Mouse (Mus musculus): ENCODE results near the gene Map4k4. TPM values are rescaled to one million over a fixed set of nuclear protein-coding genes. Genes with fewer than 3 reads are reported as not detected.
A peak's percentile ranks its signal among the peaks of the same experiment; 100 is the strongest.

The Map4k4 gene
- polyA plus RNA-seq, 1 experiment from 2014 or later: 65.8 TPM

DNA sequence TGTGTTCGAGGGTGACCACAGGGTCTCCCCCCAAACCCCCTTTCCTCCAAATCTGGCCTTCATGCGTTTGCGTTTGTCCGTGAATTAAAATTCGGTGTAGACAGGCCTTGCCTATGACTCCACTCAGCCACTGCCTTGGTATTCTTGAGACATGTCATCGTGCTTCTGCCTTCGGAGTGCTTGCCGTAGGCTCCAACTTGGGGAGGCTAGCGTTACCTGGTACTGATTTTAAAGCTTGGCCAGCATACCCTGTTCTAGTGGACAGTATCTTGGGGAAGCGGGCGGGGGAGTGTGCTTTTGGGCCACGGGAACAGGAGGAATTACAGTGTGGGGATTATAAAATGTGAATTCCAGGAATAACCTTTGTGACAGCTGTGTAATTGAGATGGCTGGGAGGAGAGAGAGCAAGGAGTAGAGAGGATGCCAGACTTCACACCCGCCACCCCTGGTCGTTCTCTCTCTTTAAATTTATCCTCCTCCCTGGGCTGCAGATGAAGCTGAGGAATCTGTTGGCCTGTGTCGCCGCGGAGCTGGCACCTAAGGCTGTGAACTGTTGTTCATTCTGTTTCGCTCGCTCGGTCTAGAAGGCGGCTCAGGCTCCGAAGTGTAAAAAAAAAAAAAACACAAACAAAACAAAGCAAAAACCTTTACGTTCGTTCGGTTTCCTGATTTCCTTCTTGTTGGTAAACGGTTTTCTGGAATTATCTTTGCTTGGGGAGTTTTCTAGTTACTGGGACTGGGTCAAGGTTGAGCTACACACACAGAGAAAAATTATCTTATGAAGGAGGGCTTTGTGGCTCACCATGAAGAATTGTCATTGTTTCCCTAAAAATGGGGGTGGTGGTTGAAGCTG is 1.4 kb downstream of the Map4k4 start:
- ATAC-seq (ENCODE audit: low FRiP score, low read depth): no peak
- Histone ChIP-seq H3K4me1 (peaks cover 51% of the 10 kb centered on the region), H3K4me2 (replicated peaks) (peak overlapping the region; percentile 92), H3K9ac (peak overlapping the region; percentile 100), H3K27ac (peak overlapping the region; percentile 99), H3K4me3 (peak overlapping the region; percentile 95), H3K27me3 (replicated peaks) (no peaks in the 10 kb centered on the region), H3K9me3 (no peaks in the 10 kb centered on the region), H3K36me3 (peaks cover 25% of the 10 kb centered on the region)
- WGBS: under 1% methylated on average over 26 of the region's 26 CpGs

DNA sequence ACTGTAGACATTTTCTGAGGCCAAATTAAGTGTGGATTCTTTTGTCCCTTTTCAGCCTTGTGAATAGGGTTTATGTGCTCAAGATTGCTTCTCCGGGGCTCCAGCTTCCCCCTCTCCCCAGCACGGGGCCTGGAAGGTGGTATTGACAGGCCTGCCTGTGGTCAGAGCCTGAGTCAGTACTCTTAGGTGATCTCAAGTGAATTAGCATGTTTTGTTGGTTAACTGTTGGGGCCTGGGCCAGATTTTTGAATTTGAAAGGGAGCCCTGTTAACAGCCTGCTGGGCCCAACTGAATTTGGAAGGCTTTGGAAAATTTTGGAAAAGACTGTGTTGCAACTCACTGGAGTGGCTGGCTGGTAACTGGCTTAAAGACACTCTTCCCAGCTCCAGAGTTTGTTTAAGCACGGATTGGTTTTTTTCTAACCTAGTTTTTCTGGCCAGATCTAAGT is 2.0 kb downstream of the Map4k4 start:
- Histone ChIP-seq H3K4me1 (peaks cover 58% of the 10 kb centered on the region), H3K9ac (peak overlapping the region; percentile 100), H3K4me2 (replicated peaks) (peak overlapping the region; percentile 92), H3K4me3 (peak overlapping the region; percentile 95), H3K27ac (0 out of 2 replicates have a peak overlapping the region, but pooled peaks have one; percentile 99), H3K9me3 (no peaks in the 10 kb centered on the region), H3K36me3 (peaks cover 29% of the 10 kb centered on the region), H3K27me3 (replicated peaks) (no peaks in the 10 kb centered on the region)
- no peak for ATAC-seq (ENCODE audit: low FRiP score, low read depth)
- WGBS: 0% methylated on average over 3 of the region's 3 CpGs

DNA sequence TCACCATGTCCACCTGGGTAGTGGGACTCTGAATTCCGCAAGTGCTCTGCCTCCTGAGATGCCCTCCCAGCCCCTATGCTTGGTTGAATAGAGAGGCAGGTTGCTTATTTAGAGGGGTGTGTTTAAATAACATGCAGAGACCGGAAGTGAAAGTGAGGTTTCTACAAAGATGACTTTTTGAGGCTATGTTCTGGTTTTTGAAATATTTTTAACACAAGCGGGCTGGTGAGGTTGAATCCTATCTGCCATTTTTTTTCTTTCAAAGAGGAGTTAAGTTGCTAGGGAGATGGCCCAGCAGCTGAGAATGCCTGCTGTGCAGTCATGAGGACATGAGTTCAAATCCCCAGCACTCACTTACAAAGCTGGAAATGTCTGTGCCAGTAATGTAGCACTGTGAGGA is 4.0 kb downstream of the Map4k4 start:
- H3K9me3 ChIP-seq: no peaks in the 10 kb centered on the region
- no peak for ATAC-seq (ENCODE audit: low FRiP score, low read depth)

DNA sequence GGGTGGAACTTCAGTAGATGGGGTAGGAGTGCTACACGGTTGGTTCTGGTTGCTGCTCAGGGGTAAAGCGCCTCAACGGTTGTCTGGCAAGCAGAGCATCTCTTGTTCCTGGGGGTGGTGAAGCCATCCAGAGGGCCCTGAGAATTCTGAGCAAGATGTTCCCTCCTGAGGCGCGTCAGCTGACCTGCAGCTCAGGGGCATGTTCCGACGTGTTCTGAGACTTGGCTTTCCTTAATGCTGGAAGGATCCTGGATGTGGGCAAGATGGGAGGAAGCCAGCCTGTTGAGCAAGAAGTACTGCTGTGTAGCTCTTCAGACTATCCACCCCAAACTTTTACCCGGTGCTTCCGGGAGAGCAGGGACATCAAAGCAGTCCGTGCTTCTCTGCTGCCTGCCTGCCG is 6.2 kb downstream of the Map4k4 start:
- 78% methylated on average over 11 of the region's 11 CpGs for WGBS
- Histone ChIP-seq H3K4me1 (peaks cover 73% of the 10 kb centered on the region), H3K27ac (no peak overlapping the region), H3K4me2 (replicated peaks) (peak overlapping the region; percentile 25; the same call in 1 of the 2 replicates), H3K4me3 (no peak overlapping the region), H3K36me3 (peaks cover 46% of the 10 kb centered on the region), H3K9ac (no peak overlapping the region), H3K27me3 (replicated peaks) (no peaks in the 10 kb centered on the region), H3K9me3 (no peaks in the 10 kb centered on the region)
- no peak for ATAC-seq (ENCODE audit: low FRiP score, low read depth)

More for the DNA sequence above, 4.0 kb downstream of the Map4k4 start:
- Histone ChIP-seq H3K27me3 (replicated peaks) (no peaks in the 10 kb centered on the region), H3K27ac (no peak overlapping the region), H3K9ac (no peak overlapping the region), H3K4me2 (replicated peaks) (peak overlapping the region; percentile 92), H3K4me3 (no peak overlapping the region), H3K4me1 (peaks cover 70% of the 10 kb centered on the region), H3K36me3 (peaks cover 29% of the 10 kb centered on the region)
- WGBS: 92% methylated on average over 3 of the region's 3 CpGs

DNA sequence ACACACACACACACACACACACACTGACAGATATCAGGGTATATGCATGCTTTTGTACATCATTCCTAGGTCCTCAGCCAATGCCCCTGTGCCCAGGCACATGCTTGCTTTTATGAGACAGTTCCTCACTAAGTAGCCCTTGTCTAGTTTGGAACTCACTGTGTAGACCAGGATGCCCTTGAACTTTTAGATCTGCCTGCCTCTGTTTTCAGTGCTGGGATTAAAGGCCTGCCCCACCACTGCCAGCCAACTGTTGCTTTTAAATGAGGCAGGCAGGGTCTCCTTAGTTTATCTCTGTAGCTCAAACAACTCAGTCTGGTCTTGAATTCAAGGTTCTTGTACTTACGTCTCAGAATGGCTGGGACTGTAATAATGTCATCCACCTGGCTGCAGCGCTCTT is 8.3 kb downstream of the Map4k4 start:
- Histone ChIP-seq H3K27ac (no peak overlapping the region), H3K4me1 (peaks cover 58% of the 10 kb centered on the region), H3K9ac (no peak overlapping the region), H3K4me2 (replicated peaks) (no peak overlapping the region), H3K27me3 (replicated peaks) (no peaks in the 10 kb centered on the region), H3K9me3 (no peaks in the 10 kb centered on the region), H3K4me3 (no peak overlapping the region), H3K36me3 (peaks cover 61% of the 10 kb centered on the region)
- WGBS: 93% methylated on average over 2 of the region's 2 CpGs
- ATAC-seq (ENCODE audit: low FRiP score, low read depth): no peak

DNA sequence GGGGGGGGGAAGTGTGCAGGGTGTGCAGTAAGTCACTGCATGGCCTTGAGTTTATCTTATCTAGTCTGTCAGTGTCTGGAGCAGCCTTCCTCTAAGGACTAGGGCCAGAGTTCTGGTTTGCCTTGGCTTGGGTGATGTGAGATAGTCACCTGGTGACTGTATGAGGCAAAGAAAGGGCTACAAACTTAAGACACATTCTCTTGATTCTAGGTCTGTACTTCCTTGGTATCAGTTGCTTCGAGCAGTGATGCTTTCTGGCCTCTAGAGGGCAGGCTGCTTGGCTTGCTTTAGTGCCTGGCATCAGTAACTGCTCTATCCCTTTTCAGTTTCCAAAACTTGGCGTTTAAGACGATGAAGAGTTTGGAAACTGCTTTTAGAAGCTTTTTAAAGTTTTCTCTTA is 10.7 kb downstream of the Map4k4 start:
- no peak for ATAC-seq (ENCODE audit: low FRiP score, low read depth)
- Histone ChIP-seq H3K27ac (no peak overlapping the region), H3K9me3 (0 out of 2 replicates have a peak, but pooled peaks cover 3% of the 10 kb centered on the region), H3K9ac (no peak overlapping the region), H3K36me3 (peaks cover 59% of the 10 kb centered on the region), H3K4me3 (no peak overlapping the region), H3K4me2 (replicated peaks) (no peak overlapping the region), H3K27me3 (replicated peaks) (no peaks in the 10 kb centered on the region), H3K4me1 (peaks cover 36% of the 10 kb centered on the region)
- WGBS: 75% methylated on average over 3 of the region's 3 CpGs

GRCm38 (mm10) chr1:39913256-39913655 is 12.5 kb downstream of the Map4k4 start:
- Histone ChIP-seq H3K36me3 (peaks cover 50% of the 10 kb centered on the region), H3K27ac (no peak overlapping the region), H3K9ac (no peak overlapping the region), H3K4me3 (no peak overlapping the region), H3K4me2 (replicated peaks) (no peak overlapping the region), H3K9me3 (0 out of 2 replicates have a peak, but pooled peaks cover 3% of the 10 kb centered on the region), H3K27me3 (replicated peaks) (no peaks in the 10 kb centered on the region), H3K4me1 (peaks cover 30% of the 10 kb centered on the region)
- 80% methylated on average over 4 of the region's 4 CpGs for WGBS
- ATAC-seq (ENCODE audit: low FRiP score, low read depth): no peak

DNA sequence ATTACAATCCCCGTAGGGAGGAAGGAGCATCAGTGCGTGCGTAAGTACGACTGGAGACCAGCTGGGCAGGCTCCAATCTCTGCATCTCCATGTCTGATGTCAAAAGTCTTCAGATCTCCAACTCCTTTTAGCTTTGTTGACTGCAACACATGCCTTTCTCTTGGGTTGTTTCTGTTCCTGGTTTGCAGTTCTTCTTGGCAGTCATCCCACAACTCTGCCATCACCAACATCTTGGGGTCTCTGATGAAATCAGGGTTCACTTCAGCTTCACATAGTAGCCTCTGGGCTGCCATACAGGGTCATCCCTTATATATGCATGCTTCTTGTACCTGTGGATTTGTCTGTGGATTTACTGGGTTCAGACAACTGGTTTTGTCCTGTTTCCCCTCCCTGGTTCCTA is 15.4 kb downstream of the Map4k4 start:
- 94% methylated on average over 4 of the region's 4 CpGs for WGBS
- Histone ChIP-seq H3K4me2 (replicated peaks) (no peak overlapping the region), H3K9ac (no peak overlapping the region), H3K36me3 (peaks cover 37% of the 10 kb centered on the region), H3K4me3 (no peak overlapping the region), H3K27ac (no peak overlapping the region), H3K27me3 (replicated peaks) (no peaks in the 10 kb centered on the region), H3K9me3 (0 out of 2 replicates have a peak, but pooled peaks cover 3% of the 10 kb centered on the region), H3K4me1 (peaks cover 24% of the 10 kb centered on the region; the same call in 1 of the 2 replicates)
- ATAC-seq (ENCODE audit: low FRiP score, low read depth): no peak

- no peak overlapping the region for H3K27ac ChIP-seq
- H3K27me3 ChIP-seq (replicated peaks): no peaks in the 10 kb centered on the region
- H3K4me1 ChIP-seq: peaks cover 33% of the 10 kb centered on the region
- ATAC-seq (ENCODE audit: low FRiP score, low read depth): no peak
- H3K4me3 ChIP-seq: no peak overlapping the region
- no peak overlapping the region for H3K4me2 ChIP-seq (replicated peaks)
- peaks cover 23% of the 10 kb centered on the region for H3K36me3 ChIP-seq
- H3K9ac ChIP-seq: no peak overlapping the region
- WGBS: 86% methylated on average over 13 of the region's 13 CpGs
- 0 out of 2 replicates have a peak, but pooled peaks cover 3% of the 10 kb centered on the region for H3K9me3 ChIP-seq
Observed at GRCm38 (mm10) chr1:39917855-39918516, 17.3 kb downstream of the Map4k4 start.

DNA sequence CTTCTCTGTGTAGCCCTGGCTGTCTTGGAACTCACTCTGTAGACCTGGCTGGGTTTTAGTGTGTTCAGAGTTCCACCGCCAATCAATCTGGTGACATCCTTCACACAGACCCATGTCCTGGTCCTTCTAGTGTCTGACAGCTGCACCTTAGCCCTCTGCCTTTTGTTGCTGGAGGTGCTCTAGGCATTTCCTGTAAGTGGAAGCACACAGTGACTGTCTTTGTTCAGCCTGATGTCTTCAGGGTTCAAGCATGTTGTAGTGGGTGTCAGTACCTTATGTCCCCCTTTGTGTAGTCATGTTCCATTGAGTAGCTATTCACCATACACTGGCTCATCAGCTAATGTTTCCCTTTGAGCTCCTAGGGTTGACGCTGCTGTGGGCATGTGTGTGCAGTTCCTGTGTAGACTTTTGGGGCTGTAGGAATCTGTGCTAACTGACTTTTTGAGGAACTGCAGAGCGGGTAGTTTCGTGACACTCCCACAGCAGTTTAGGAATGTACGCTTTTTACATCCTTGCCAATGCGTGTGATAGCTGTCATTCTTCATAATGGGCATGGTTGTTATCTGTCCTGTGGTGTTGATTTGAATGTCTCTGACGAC is 17.9 kb downstream of the Map4k4 start:
- H3K36me3 ChIP-seq: peaks cover 18% of the 10 kb centered on the region
- no peak overlapping the region for H3K4me2 ChIP-seq (replicated peaks)
- H3K9ac ChIP-seq: no peak overlapping the region
- H3K4me3 ChIP-seq: no peak overlapping the region
- H3K27ac ChIP-seq: no peak overlapping the region
- H3K9me3 ChIP-seq: 0 out of 2 replicates have a peak, but pooled peaks cover 3% of the 10 kb centered on the region
- no peak for ATAC-seq (ENCODE audit: low FRiP score, low read depth)
- H3K27me3 ChIP-seq (replicated peaks): no peaks in the 10 kb centered on the region
- WGBS: 89% methylated on average over 7 of the region's 7 CpGs
- peaks cover 39% of the 10 kb centered on the region for H3K4me1 ChIP-seq

GRCm38 (mm10) chr1:39920616-39921015 is 19.9 kb downstream of the Map4k4 start:
- no peak for ATAC-seq (ENCODE audit: low FRiP score, low read depth)
- H3K36me3 ChIP-seq: peaks cover 9% of the 10 kb centered on the region
- H3K4me3 ChIP-seq: no peak overlapping the region
- H3K27ac ChIP-seq: no peak overlapping the region
- H3K4me1 ChIP-seq: peaks cover 51% of the 10 kb centered on the region
- no peak overlapping the region for H3K4me2 ChIP-seq (replicated peaks)
- no peaks in the 10 kb centered on the region for H3K9me3 ChIP-seq
- H3K9ac ChIP-seq: no peak overlapping the region
- H3K27me3 ChIP-seq (replicated peaks): no peaks in the 10 kb centered on the region
- 86% methylated on average over 2 of the region's 2 CpGs for WGBS

GRCm38 (mm10) chr1:39921996-39922395 is 21.3 kb downstream of the Map4k4 start:
- Histone ChIP-seq H3K9me3 (no peaks in the 10 kb centered on the region), H3K36me3 (peaks cover 14% of the 10 kb centered on the region; the same call in 1 of the 2 replicates), H3K4me1 (peaks cover 53% of the 10 kb centered on the region), H3K4me3 (no peak overlapping the region), H3K27ac (no peak overlapping the region), H3K27me3 (replicated peaks) (no peaks in the 10 kb centered on the region), H3K4me2 (replicated peaks) (no peak overlapping the region), H3K9ac (no peak overlapping the region)
- 86% methylated on average over 3 of the region's 3 CpGs for WGBS
- ATAC-seq (ENCODE audit: low FRiP score, low read depth): no peak

All from neural tube, embryonic 12.5 days (tissue).